Mouse (Mus musculus): ENCODE measurements around the gene Cpsf6. TPM values are rescaled to one million over a fixed set of nuclear protein-coding genes. Genes with fewer than 3 reads are reported as not detected.

The Cpsf6 gene
- total and polyA plus RNA-seq, 2 experiments from 2014 or later: 88.9 to 155 TPM

DNA sequence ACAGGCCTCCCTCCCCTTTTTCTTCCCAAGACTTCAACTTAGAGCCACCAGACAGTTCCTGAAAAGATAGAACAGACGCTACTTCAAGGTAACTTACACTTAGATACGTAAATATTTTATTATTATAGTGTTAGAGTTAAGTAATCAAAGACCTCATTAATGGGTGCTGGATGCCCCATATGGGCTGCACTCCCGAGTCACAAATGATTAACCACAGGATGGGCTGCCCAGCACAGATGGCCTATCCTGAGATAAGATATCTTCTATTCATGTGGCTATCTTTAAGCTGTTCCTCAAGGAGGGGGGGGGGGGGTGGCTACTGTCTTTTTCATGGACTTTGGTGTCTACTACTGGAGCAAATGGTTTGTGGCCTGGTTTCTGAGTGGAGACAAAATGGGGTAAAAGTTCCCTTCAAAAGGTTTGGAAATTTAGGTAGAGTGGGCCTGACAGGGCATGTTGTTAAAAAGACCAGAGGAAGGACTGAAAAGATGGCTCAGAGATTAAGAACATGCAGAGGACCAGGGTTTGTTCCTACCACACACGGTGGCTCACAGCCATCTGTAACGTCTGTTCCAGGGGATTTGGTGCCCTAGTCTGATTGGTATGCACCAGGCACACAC, 79.8 kb downstream of the Cpsf6 start:
- Histone ChIP-seq H3K4me2 (ENCODE audit: low read depth) (no peak overlapping the region), H3K9me3 (ENCODE audit: low read length) (no peaks in the 10 kb centered on the region), H3K27ac (ENCODE audit: low read depth, low read length) (no peak overlapping the region), H3K4me1 (ENCODE audit: insufficient read depth) (no peaks in the 10 kb centered on the region), H3K4me3 (ENCODE audit: low read depth, low read length) (no peak overlapping the region), H3K27me3 (ENCODE audit: insufficient read depth, low read length) (no peaks in the 10 kb centered on the region), H3K36me3 (ENCODE audit: insufficient read depth) (no peaks in the 10 kb centered on the region), H3K9ac (no peak overlapping the region)
- no peak for ATAC-seq
- no peak for DNase-seq
- WGBS: 83% methylated on average over 5 of the region's 5 CpGs
- no peak for TF ChIP-seq CTCF (IDR thresholded peaks at IDR 0.05; ENCODE audit: low read depth)

DNA sequence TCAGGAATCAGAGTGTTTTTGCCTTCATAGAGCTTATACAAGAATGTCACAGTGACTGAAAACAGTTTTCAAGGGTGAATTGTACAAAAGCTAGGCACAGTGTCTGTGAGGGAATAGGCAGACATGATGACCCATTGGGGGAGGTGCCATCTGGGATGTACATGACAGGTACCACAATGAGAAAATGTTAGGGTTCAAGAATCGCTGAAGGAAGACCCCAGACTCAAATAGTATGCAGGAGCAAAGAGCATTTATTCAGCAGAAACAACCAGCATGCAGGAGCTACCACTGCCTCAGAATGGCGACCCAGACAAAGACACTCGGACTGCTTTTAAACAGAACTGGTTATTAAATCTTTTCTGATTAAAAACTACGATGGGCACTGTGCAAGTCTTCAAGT, 80.7 kb downstream of the Cpsf6 start:
- 91% methylated on average over 4 of the region's 4 CpGs for WGBS
- no peak overlapping the region for H3K4me3 ChIP-seq (ENCODE audit: low read depth, low read length)
- ATAC-seq: no peak
- H3K9me3 ChIP-seq (ENCODE audit: low read length): no peaks in the 10 kb centered on the region
- H3K36me3 ChIP-seq (ENCODE audit: insufficient read depth): no peaks in the 10 kb centered on the region
- H3K9ac ChIP-seq: no peak overlapping the region
- no peak overlapping the region for H3K27ac ChIP-seq (ENCODE audit: low read depth, low read length)
- no peak overlapping the region for H3K4me2 ChIP-seq (ENCODE audit: low read depth)
- no peak for TF ChIP-seq CTCF (IDR thresholded peaks at IDR 0.05; ENCODE audit: low read depth)
- H3K27me3 ChIP-seq (ENCODE audit: insufficient read depth, low read length): no peaks in the 10 kb centered on the region
- no peak for DNase-seq
- H3K4me1 ChIP-seq (ENCODE audit: insufficient read depth): no peaks in the 10 kb centered on the region

DNA sequence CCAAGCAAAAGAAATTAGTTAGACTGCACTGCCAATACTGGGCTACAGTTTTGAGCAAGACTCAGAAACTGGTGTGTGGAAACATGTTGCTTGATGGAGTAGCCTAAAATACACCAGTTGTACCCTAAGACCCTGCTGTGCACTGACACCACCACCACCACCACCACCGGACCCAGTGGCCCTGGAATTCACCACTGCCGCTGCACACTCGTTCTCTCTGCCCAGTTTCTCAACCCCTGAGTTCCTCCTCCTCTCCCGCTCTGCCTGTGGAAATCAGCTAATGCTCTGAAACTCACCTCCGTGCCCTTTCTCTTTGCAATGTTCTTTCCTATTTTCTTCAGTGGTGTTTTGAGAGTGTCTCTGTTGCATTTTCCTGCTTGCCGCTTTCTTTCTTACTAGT, 81.5 kb downstream of the Cpsf6 start:
- no peak overlapping the region for H3K4me2 ChIP-seq (ENCODE audit: low read depth)
- DNase-seq: no peak
- no peak for TF ChIP-seq CTCF (IDR thresholded peaks at IDR 0.05; ENCODE audit: low read depth)
- H3K4me1 ChIP-seq (ENCODE audit: insufficient read depth): no peaks in the 10 kb centered on the region
- no peaks in the 10 kb centered on the region for H3K36me3 ChIP-seq (ENCODE audit: insufficient read depth)
- H3K27me3 ChIP-seq (ENCODE audit: insufficient read depth, low read length): no peaks in the 10 kb centered on the region
- WGBS: 86% methylated on average over 6 of the region's 6 CpGs
- H3K27ac ChIP-seq (ENCODE audit: low read depth, low read length): no peak overlapping the region
- no peak overlapping the region for H3K9ac ChIP-seq
- H3K4me3 ChIP-seq (ENCODE audit: low read depth, low read length): no peak overlapping the region
- ATAC-seq: no peak
- no peaks in the 10 kb centered on the region for H3K9me3 ChIP-seq (ENCODE audit: low read length)

Other genes starting within 250 kb of the Cpsf6 start
- 17.0 and 28.7 TPM in 2 replicates for gene Frs2, start 231.5 kb downstream of the Cpsf6 start, total RNA-seq (2014; rRNA removed)
- gene Frs2, start 231.5 kb downstream of the Cpsf6 start, polyA plus RNA-seq (2015; fragmentation: Nextera tagmentation; extraction: Ambion mirVana): 11.3 and 17.2 TPM in 2 replicates
- gene Yeats4, start 155.5 kb downstream of the Cpsf6 start, total RNA-seq (2014; rRNA removed): 90.9 and 92.3 TPM in 2 replicates
- 96.8 and 104 TPM in 2 replicates for gene Yeats4, start 155.5 kb downstream of the Cpsf6 start, polyA plus RNA-seq (2015; fragmentation: Nextera tagmentation; extraction: Ambion mirVana)
- not detected in 2 replicates for gene 9530003J23Rik, start 141.3 kb downstream of the Cpsf6 start, total RNA-seq (2014; rRNA removed)
- gene 9530003J23Rik, start 141.3 kb downstream of the Cpsf6 start, polyA plus RNA-seq (2015; fragmentation: Nextera tagmentation; extraction: Ambion mirVana): 0.13 and 0.21 TPM in 2 replicates
- gene Lyz2, start 97.7 kb downstream of the Cpsf6 start, total RNA-seq (2014; rRNA removed): 10.2 and 14.2 TPM in 2 replicates
- gene Lyz2, start 97.7 kb downstream of the Cpsf6 start, polyA plus RNA-seq (2015; fragmentation: Nextera tagmentation; extraction: Ambion mirVana): 25.6 and 29.5 TPM in 2 replicates
- not detected in 2 replicates for gene Lyz1, start 87.1 kb downstream of the Cpsf6 start, total RNA-seq (2014; rRNA removed)
- 0.16 TPM in 1 of 2 replicates, not detected in the other for gene Lyz1, start 87.1 kb downstream of the Cpsf6 start, polyA plus RNA-seq (2015; fragmentation: Nextera tagmentation; extraction: Ambion mirVana)
- 3.0 and 3.4 TPM in 2 replicates for gene Cpm, start 249.5 kb upstream of the Cpsf6 start, total RNA-seq (2014; rRNA removed)
- 4.4 and 7.5 TPM in 2 replicates for gene Cpm, start 249.5 kb upstream of the Cpsf6 start, polyA plus RNA-seq (2015; fragmentation: Nextera tagmentation; extraction: Ambion mirVana)

Data from forebrain, postnatal 0 days (tissue).